Mouse (Mus musculus) midbrain, embryonic 16.5 days (tissue): ENCODE data around the gene Fam168a. TPM values are rescaled to one million over a fixed set of nuclear protein-coding genes. Genes with fewer than 3 reads are reported as not detected.

Source experiments
- ATAC-seq: fragments of 200-750 bp; cut with Nextera tagmentation; 2 replicates; pipeline ENCODE4 v1.8.0; 2017; ENCODE audit warnings: moderate TSS enrichment
- H3K27ac ChIP-seq: fragments of 300-500 bp; sonication (generic); 2 replicates; pipeline ENCODE4 v1.5.1; 2014; ENCODE audit warnings: mild to moderate bottlenecking, low read length, mixed read lengths
- H3K27me3 ChIP-seq: fragments of 300-500 bp; sonication (generic); 2 replicates; pipeline ENCODE4 v1.6.1; 2014; ENCODE audit warnings: low read depth, low read length, mixed read lengths; ENCODE audit not compliant: control insufficient read depth, insufficient read depth
- H3K36me3 ChIP-seq: fragments of 300-500 bp; sonication (generic); 2 replicates; pipeline ENCODE4 v1.6.1; 2014; ENCODE audit warnings: mild to moderate bottlenecking, low read length, moderate library complexity, mixed read lengths; ENCODE audit not compliant: control insufficient read depth, insufficient read depth
- H3K4me1 ChIP-seq: fragments of 300-500 bp; sonication (generic); 2 replicates; pipeline ENCODE4 v1.6.1; 2014; ENCODE audit warnings: mild to moderate bottlenecking, low read length, mixed read lengths; ENCODE audit not compliant: control insufficient read depth, insufficient read depth
- H3K4me2 ChIP-seq: fragments of 300-500 bp; sonication (generic); 2 replicates; pipeline ENCODE4 v1.6.1; 2014; ENCODE audit warnings: mild to moderate bottlenecking, low read length, mixed read lengths
- H3K4me3 ChIP-seq: fragments of 300-500 bp; sonication (generic); 2 replicates; pipeline ENCODE4 v1.5.1; 2014; ENCODE audit warnings: low read depth, mild to moderate bottlenecking, low read length, moderate library complexity, mixed read lengths
- H3K9ac ChIP-seq: fragments of 300-500 bp; sonication (generic); 2 replicates; pipeline ENCODE4 v1.6.1; 2014; ENCODE audit warnings: low read depth, low read length, mixed read lengths
- H3K9me3 ChIP-seq: fragments of 300-500 bp; sonication (generic); replicated peaks from 2 replicates; pipeline ENCODE4 v1.6.1; 2014; ENCODE audit warnings: mild to moderate bottlenecking, low read length, mixed read lengths; ENCODE audit not compliant: control insufficient read depth, poor library complexity, severe bottlenecking
- whole genome bisulfite sequencing: fragments of 180-500 bp; shearing (Covaris S2); extraction: QIAGEN DNeasy Blood & Tissue Kit; methylation state at CpG from one replicate; pipeline ENCODE4 v1.1.7; 2014; 5-methylcytosine and 5-hydroxymethylcytosine counted together
- polyA plus RNA-seq: library from polyadenylated mRNA; unstranded; fragments of >200 nt; fragmentation: Nextera tagmentation; extraction: Ambion mirVana; gene quantifications from 2 replicates; pipeline ENCODE4 v1.2.1, GENCODE M21; 2015

Gene Fam168a
- polyA plus RNA-seq, 1 experiment from 2014 or later = 100 TPM

- no peaks in the 10 kb centered on the region; the same call in 1 of the 2 replicates for H3K36me3 ChIP-seq
- no peaks in the 10 kb centered on the region for H3K4me1 ChIP-seq
- 0 out of 2 replicates have a peak overlapping the region, but pooled peaks have one; percentile 12 for H3K9ac ChIP-seq
- H3K4me3 ChIP-seq = no peak overlapping the region
- H3K27me3 ChIP-seq = no peaks in the 10 kb centered on the region
- no peak overlapping the region for H3K27ac ChIP-seq
- WGBS = 85% methylated on average over 8 of the region's 8 CpGs
- H3K9me3 ChIP-seq = no peaks in the 10 kb centered on the region
- no peak overlapping the region for H3K4me2 ChIP-seq
- ATAC-seq = no peak
These were observed 163.6 kb downstream of the Fam168a start for GRCm38 (mm10) chr7:100869877-100870629.

DNA sequence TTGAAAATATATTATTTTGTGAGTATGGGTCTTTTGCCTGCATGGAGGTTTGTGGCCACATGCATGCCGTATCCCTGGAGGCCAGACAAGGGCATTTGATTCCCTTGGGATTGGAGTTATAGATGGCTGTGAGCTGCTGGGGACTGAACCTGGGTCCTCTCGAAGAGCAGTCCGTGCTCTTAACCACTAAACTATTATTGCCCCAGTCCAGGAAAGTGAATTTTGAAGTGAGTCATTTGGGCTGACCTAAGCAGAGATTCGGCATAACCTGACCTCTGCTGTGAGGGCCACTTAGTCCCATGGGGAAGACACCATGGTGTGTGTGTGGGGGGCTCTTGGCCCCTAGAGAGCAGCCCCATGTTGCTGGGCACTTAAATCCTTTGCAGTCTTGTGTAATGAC lies 164.9 kb downstream of the Fam168a start:
- Histone ChIP-seq H3K9me3 (no peaks in the 10 kb centered on the region), H3K4me3 (no peak overlapping the region), H3K9ac (no peak overlapping the region), H3K4me1 (no peaks in the 10 kb centered on the region), H3K27ac (no peak overlapping the region), H3K4me2 (no peak overlapping the region), H3K27me3 (no peaks in the 10 kb centered on the region), H3K36me3 (peaks cover 2% of the 10 kb centered on the region)
- 93% methylated on average over 4 of the region's 4 CpGs for WGBS
- no peak for ATAC-seq

DNA sequence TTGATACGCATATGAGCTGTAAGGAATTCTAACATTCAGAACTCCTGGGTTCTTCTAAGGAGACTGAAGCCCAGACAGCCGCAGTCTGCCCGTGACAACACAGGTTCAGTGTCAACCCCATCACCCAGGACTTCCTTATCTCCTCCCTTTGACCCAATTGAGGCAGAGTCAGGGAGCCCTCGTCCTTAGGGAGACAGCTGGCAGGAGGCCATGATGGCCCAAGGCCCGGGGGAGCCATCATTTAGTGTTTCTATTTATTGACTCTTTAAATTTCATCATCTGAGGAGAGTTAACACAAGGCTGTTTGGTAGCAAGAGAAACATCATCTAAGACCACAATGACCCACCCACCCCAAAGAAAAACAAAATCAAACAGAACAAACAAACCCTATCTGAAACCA lies 165.5 kb downstream of the Fam168a start:
- H3K27ac ChIP-seq = no peak overlapping the region
- no peak overlapping the region for H3K4me2 ChIP-seq
- 81% methylated on average over 5 of the region's 5 CpGs for WGBS
- no peaks in the 10 kb centered on the region for H3K4me1 ChIP-seq
- no peak for ATAC-seq
- no peaks in the 10 kb centered on the region for H3K9me3 ChIP-seq
- H3K27me3 ChIP-seq = no peaks in the 10 kb centered on the region
- H3K4me3 ChIP-seq = no peak overlapping the region
- peaks cover 4% of the 10 kb centered on the region for H3K36me3 ChIP-seq
- H3K9ac ChIP-seq = no peak overlapping the region

- Histone ChIP-seq H3K27me3 (no peaks in the 10 kb centered on the region), H3K36me3 (peaks cover 12% of the 10 kb centered on the region), H3K9me3 (no peaks in the 10 kb centered on the region), H3K27ac (no peak overlapping the region), H3K4me1 (no peaks in the 10 kb centered on the region), H3K9ac (no peak overlapping the region), H3K4me3 (no peak overlapping the region), H3K4me2 (no peak overlapping the region)
- no peak for ATAC-seq
- WGBS = 94% methylated on average over 13 of the region's 13 CpGs
These were observed 166.8 kb downstream of the Fam168a start for GRCm38 (mm10) chr7:100873197-100873596.

DNA sequence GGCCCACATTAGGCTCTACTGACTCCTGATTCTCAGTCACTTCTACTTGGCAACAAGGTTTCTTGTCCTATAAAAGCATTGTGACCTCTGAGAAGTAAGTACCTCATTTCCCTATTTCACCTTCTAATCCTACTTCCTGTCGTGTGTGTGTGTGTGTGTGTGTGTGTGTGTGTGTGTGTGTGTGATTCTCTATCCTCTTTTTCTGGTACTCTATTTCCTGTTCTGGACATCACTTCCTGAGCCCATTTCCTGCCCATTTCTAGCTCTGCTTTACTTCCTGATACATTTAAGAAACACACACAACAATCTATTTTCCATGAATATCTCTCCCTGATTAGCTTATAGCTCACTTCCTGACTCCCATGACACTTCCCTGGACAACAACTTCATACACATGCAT lies 169.4 kb downstream of the Fam168a start:
- Histone ChIP-seq H3K4me1 (no peaks in the 10 kb centered on the region), H3K27me3 (no peaks in the 10 kb centered on the region), H3K36me3 (peaks cover 22% of the 10 kb centered on the region), H3K9ac (no peak overlapping the region), H3K4me2 (no peak overlapping the region), H3K27ac (no peak overlapping the region), H3K9me3 (no peaks in the 10 kb centered on the region), H3K4me3 (no peak overlapping the region)
- no peak for ATAC-seq
- 85% methylated on average over 1 of the region's 1 CpGs for WGBS

DNA sequence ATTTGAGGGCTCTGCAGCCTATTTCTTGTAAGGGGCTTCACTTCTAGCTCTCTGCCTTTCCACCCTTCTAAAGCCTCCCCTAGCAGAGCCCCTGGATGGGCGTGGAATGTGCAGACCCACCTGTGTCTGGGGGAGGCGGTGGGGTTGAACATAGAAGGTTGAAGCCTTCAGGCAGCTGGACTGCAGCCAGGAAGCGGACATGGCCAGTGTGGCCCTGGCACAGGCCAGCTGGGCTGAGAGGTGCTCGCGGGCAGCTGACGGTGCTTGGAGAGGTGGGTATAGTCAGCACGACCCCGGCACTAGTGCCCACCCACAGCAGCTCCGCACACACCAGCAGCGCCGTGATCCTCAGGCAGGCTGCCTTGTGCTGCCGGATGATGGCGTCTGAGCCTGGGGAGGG lies 169.9 kb downstream of the Fam168a start:
- Histone ChIP-seq H3K4me3 (no peak overlapping the region), H3K9ac (no peak overlapping the region), H3K27me3 (no peaks in the 10 kb centered on the region), H3K36me3 (peaks cover 25% of the 10 kb centered on the region), H3K9me3 (no peaks in the 10 kb centered on the region), H3K4me2 (no peak overlapping the region), H3K4me1 (no peaks in the 10 kb centered on the region), H3K27ac (no peak overlapping the region)
- WGBS = 94% methylated on average over 13 of the region's 13 CpGs
- no peak for ATAC-seq

DNA sequence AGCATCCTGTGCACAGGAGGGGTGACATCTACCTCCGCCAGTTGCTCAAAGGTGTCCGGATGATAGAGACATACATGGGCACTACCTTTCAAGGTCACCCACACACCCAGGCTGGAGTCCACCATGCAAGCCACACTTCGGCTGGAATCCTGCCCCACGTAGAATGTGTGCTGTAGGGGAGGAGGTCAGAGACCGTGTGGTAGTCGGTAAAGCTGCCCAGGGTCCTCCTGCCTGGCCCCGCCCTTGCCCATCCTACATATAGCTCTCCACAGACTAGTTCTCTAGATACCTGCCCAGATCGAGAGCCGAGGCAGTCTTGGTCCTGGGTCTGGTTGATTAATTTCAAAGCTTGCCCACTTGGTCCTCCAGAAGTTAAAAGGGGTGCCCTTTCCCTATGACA lies 170.3 kb downstream of the Fam168a start:
- Histone ChIP-seq H3K9me3 (no peaks in the 10 kb centered on the region), H3K27ac (no peak overlapping the region), H3K9ac (no peak overlapping the region), H3K4me1 (no peaks in the 10 kb centered on the region), H3K27me3 (no peaks in the 10 kb centered on the region), H3K4me3 (no peak overlapping the region), H3K4me2 (no peak overlapping the region), H3K36me3 (peaks cover 28% of the 10 kb centered on the region)
- 91% methylated on average over 9 of the region's 9 CpGs for WGBS
- ATAC-seq = no peak

GRCm38 (mm10) chr7:100879595-100879994 lies 173.2 kb downstream of the Fam168a start:
- no peak overlapping the region for H3K4me2 ChIP-seq
- H3K9ac ChIP-seq = 0 out of 2 replicates have a peak overlapping the region, but pooled peaks have one; percentile 14
- ATAC-seq = no peak
- no peak overlapping the region for H3K27ac ChIP-seq
- no peaks in the 10 kb centered on the region for H3K9me3 ChIP-seq
- 19% methylated on average over 20 of the region's 20 CpGs for WGBS
- H3K36me3 ChIP-seq = peaks cover 40% of the 10 kb centered on the region
- no peaks in the 10 kb centered on the region for H3K27me3 ChIP-seq
- no peaks in the 10 kb centered on the region for H3K4me1 ChIP-seq
- H3K4me3 ChIP-seq = no peak overlapping the region

DNA sequence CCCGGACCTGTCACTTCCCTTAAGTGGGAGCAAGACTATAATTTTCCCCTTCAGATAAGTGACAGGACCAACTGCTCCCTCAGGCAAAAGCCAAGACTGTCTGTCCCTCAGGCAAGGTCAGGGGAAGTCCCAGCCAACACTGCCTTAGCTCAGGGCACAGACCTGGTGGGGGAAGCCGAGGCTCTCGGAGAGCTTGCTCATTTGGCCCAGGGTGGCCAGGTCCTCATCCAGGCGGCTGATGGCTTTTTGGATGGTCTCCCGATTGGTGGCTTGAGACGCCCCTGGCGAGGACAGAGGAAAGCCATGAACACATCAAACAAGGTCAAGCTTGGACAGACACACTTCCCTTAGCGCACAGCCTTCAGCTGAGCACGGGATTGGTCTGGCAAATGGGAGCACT lies 175.1 kb downstream of the Fam168a start:
- H3K4me2 ChIP-seq = no peak overlapping the region
- no peak overlapping the region for H3K4me3 ChIP-seq
- WGBS = 92% methylated on average over 9 of the region's 9 CpGs
- H3K27me3 ChIP-seq = no peaks in the 10 kb centered on the region
- no peak overlapping the region for H3K9ac ChIP-seq
- no peaks in the 10 kb centered on the region for H3K9me3 ChIP-seq
- no peaks in the 10 kb centered on the region for H3K4me1 ChIP-seq
- ATAC-seq = no peak
- H3K27ac ChIP-seq = no peak overlapping the region
- peaks cover 40% of the 10 kb centered on the region for H3K36me3 ChIP-seq
